Mouse (Mus musculus): ENCODE results near the gene Hdlbp. TPM values are rescaled to one million over a fixed set of nuclear protein-coding genes. Genes with fewer than 3 reads are reported as not detected.

Hdlbp gene
- polyA plus RNA-seq, 1 experiment: 579 TPM

GRCm38 (mm10) chr1:93379117-93379516 is 99.5 kb downstream of the Hdlbp start:
- Histone ChIP-seq H3K4me1 (ENCODE audit: control insufficient read depth, insufficient read depth, low read length) (no peaks in the 10 kb centered on the region), H3K4me3 (ENCODE audit: insufficient read depth, low read length) (no peak overlapping the region), H3K27ac (ENCODE audit: insufficient read depth, low read length) (no peak overlapping the region)
- TF ChIP-seq CTCF (IDR thresholded peaks at IDR 0.05; ENCODE audit: borderline replicate concordance, insufficient read depth, low read length) (no peak), POLR2A (IDR thresholded peaks at IDR 0.05; ENCODE audit: low read depth, low read length) (no peak)

- Histone ChIP-seq H3K27ac (ENCODE audit: insufficient read depth, low read length) (no peak overlapping the region), H3K4me1 (ENCODE audit: control insufficient read depth, insufficient read depth, low read length) (no peaks in the 10 kb centered on the region), H3K4me3 (ENCODE audit: insufficient read depth, low read length) (no peak overlapping the region)
- TF ChIP-seq CTCF (IDR thresholded peaks at IDR 0.05; ENCODE audit: borderline replicate concordance, insufficient read depth, low read length): no peak
- no peak for TF ChIP-seq POLR2A (IDR thresholded peaks at IDR 0.05; ENCODE audit: low read depth, low read length)
Measured at GRCm38 (mm10) chr1:93377307-93377706, 101.3 kb downstream of the Hdlbp start.

GRCm38 (mm10) chr1:93373665-93374064 is 105.0 kb downstream of the Hdlbp start, which contains the start of gene Ano7:
Gene Ano7, plus strand, starts transcription at chr1:93373930.
- Histone ChIP-seq H3K4me3 (ENCODE audit: insufficient read depth, low read length) (no peak within 1 kb of the TSS), H3K4me1 (ENCODE audit: control insufficient read depth, insufficient read depth, low read length) (no peaks in the 10 kb centered on the region), H3K27ac (ENCODE audit: insufficient read depth, low read length) (no peak within 1 kb of the TSS)
- TF ChIP-seq CTCF (IDR thresholded peaks at IDR 0.05; ENCODE audit: borderline replicate concordance, insufficient read depth, low read length): no peak
- no peak for TF ChIP-seq POLR2A (IDR thresholded peaks at IDR 0.05; ENCODE audit: low read depth, low read length)

GRCm38 (mm10) chr1:93365641-93366040 is 113.0 kb downstream of the Hdlbp start:
- no peak for TF ChIP-seq POLR2A (IDR thresholded peaks at IDR 0.05; ENCODE audit: low read depth, low read length)
- TF ChIP-seq CTCF (IDR thresholded peaks at IDR 0.05; ENCODE audit: borderline replicate concordance, insufficient read depth, low read length): no peak
- Histone ChIP-seq H3K4me1 (ENCODE audit: control insufficient read depth, insufficient read depth, low read length) (no peaks in the 10 kb centered on the region), H3K27ac (ENCODE audit: insufficient read depth, low read length) (no peak overlapping the region), H3K4me3 (ENCODE audit: insufficient read depth, low read length) (no peak overlapping the region)

- TF ChIP-seq CTCF (IDR thresholded peaks at IDR 0.05; ENCODE audit: borderline replicate concordance, insufficient read depth, low read length): no peak
- Histone ChIP-seq H3K4me3 (ENCODE audit: insufficient read depth, low read length) (no peak overlapping the region), H3K27ac (ENCODE audit: insufficient read depth, low read length) (no peak overlapping the region)
Measured at GRCm38 (mm10) chr1:93362661-93363060, 116.0 kb downstream of the Hdlbp start.

More at GRCm38 (mm10) chr1:93362661-93363060, 116.0 kb downstream of the Hdlbp start:
- H3K4me1 ChIP-seq (ENCODE audit: control insufficient read depth, insufficient read depth, low read length): no peaks in the 10 kb centered on the region

Other genes with a start within 250 kb of the Hdlbp start
- 21.8 and 35.2 TPM in 2 replicates for gene Sned1, start 243.0 kb downstream of the Hdlbp start, polyA plus RNA-seq (2011; ENCODE audit: insufficient read length, low read depth, missing spikeins)
- gene Mterf4, start 172.9 kb downstream of the Hdlbp start, polyA plus RNA-seq (2011; ENCODE audit: insufficient read length, low read depth, missing spikeins): 15.9 and 18.0 TPM in 2 replicates
- gene Ppp1r7, start 136.0 kb downstream of the Hdlbp start, polyA plus RNA-seq (2011; ENCODE audit: insufficient read length, low read depth, missing spikeins): 46.8 and 49.1 TPM in 2 replicates
- gene Pask, start 135.3 kb downstream of the Hdlbp start, polyA plus RNA-seq (2011; ENCODE audit: insufficient read length, low read depth, missing spikeins): 7.4 and 11.2 TPM in 2 replicates
- gene Ano7, start 104.9 kb downstream of the Hdlbp start, polyA plus RNA-seq (2011; ENCODE audit: insufficient read length, low read depth, missing spikeins): 0.23 and 0.40 TPM in 2 replicates
- 42.3 and 47.7 TPM in 2 replicates for gene Farp2, start 33.3 kb upstream of the Hdlbp start, polyA plus RNA-seq (2011; ENCODE audit: insufficient read length, low read depth, missing spikeins)
- gene Stk25, start 179.8 kb upstream of the Hdlbp start, polyA plus RNA-seq (2011; ENCODE audit: insufficient read length, low read depth, missing spikeins): 100 and 115 TPM in 2 replicates
- 11.9 and 17.0 TPM in 2 replicates for gene Bok, start 206.8 kb upstream of the Hdlbp start, polyA plus RNA-seq (2011; ENCODE audit: insufficient read length, low read depth, missing spikeins)

Measured in embryonic fibroblast, embryonic 13.5 days (primary cell).